Mouse (Mus musculus): ENCODE measurements around the gene Creg2.

- no peak for TF ChIP-seq CTCF (IDR thresholded peaks at IDR 0.05; ENCODE audit: borderline replicate concordance, insufficient read depth, low read length)
- TF ChIP-seq POLR2A (IDR thresholded peaks at IDR 0.05; ENCODE audit: low read depth, low read length) = no peak
Measured at GRCm38 (mm10) chr1:39645905-39646759, 5.1 kb downstream of the Creg2 start.

Measured in embryonic fibroblast, embryonic 13.5 days (primary cell).